Comparison of ENCODE assay signal across 12 mouse cellular contexts in the genomic region with DNA sequence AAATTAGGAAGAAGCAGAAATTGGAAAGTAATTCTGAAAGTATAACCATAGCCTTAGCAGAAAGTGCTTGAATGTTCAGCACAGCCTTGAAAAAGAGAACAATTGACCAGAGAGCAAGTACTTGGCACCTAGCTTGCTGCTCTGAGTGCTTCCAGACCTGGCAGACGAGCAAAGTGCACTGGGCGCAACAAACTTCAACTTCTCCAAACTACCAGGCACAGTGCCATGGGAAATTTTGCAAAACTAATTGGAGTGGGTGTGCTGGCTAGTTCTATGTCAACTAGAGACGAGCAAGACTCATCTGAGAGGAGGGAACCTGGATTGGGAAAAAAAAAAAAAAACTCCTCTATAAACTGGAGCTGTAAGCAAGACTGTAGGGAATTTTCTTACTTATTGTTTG.
A peak's percentile ranks its signal among the peaks of the same experiment; 100 is the strongest.
DNase-seq lines count a peak whose midpoint lies in the region; ATAC-seq and TF ChIP-seq lines count a peak whose summit lies in the region.
"Had no signal": no experiment of that assay in that cellular context is flagged by ENCODE, and none has a peak within 500 bp of the region (broad histone marks: within the 10 kb centered on the region; RNA-seq: fewer than 3 reads in every experiment).

No protein-coding gene starts in this region.

- WGBS in hindbrain, postnatal 0 days, result 52% methylated on average over 3 of the region's 3 CpGs
- WGBS in hindbrain, embryonic 14.5 days, result 78% methylated on average over 3 of the region's 3 CpGs

- no peak overlapping the region for H3K4me2 ChIP-seq in hindbrain, postnatal 0 days (ENCODE audit: low read depth, low read length)
- H3K4me2 ChIP-seq in hindbrain, embryonic 14.5 days (replicated peaks), result no peak overlapping the region
- H3K4me2 ChIP-seq: heart, embryonic 13.5 days; limb, embryonic 13.5 days had no signal

- H3K36me3 ChIP-seq in hindbrain, postnatal 0 days (ENCODE audit: insufficient read depth, low read length), result no peaks in the 10 kb centered on the region
- H3K36me3 ChIP-seq in hindbrain, embryonic 14.5 days (replicated peaks; ENCODE audit: control insufficient read depth, insufficient read depth), result no peaks in the 10 kb centered on the region
- H3K36me3 ChIP-seq: heart, embryonic 13.5 days; limb, embryonic 13.5 days had no signal

- TF ChIP-seq CTCF in hindbrain, postnatal 0 days (IDR thresholded peaks at IDR 0.05; ENCODE audit: low read depth), result no peak

- peak; percentile 5 for DNase-seq in adrenal gland, postnatal 14 days
- no peak for DNase-seq in adrenal gland, adult (ENCODE audit: inconsistent age in 2 of 2, low spot score in 1 of 2)
- DNase-seq in hindbrain, postnatal 0 days (ENCODE audit: low spot score), result peak; percentile 36
- no peak for DNase-seq in hindbrain, embryonic 14.5 days (ENCODE audit: low spot score)
- DNase-seq in retina, adult 2 months (ENCODE audit: low read depth, low spot score), result peak; percentile 3
- no peak for DNase-seq in retina, embryonic 14.5 days (ENCODE audit: low spot score)
- peak; percentile 2 for DNase-seq in right cerebral cortex, postnatal 4 days
- DNase-seq: thymus, postnatal 36 days had no signal

- no peaks in the 10 kb centered on the region for H3K4me1 ChIP-seq in hindbrain, postnatal 0 days (ENCODE audit: insufficient read depth, low read length)
- no peaks in the 10 kb centered on the region for H3K4me1 ChIP-seq in hindbrain, embryonic 14.5 days (replicated peaks; ENCODE audit: control insufficient read depth, insufficient read depth, low read length)
- H3K4me1 ChIP-seq: heart, embryonic 13.5 days; limb, embryonic 13.5 days had no signal

- H3K27ac ChIP-seq in hindbrain, postnatal 0 days, result no peak overlapping the region
- H3K27ac ChIP-seq in hindbrain, embryonic 14.5 days, result no peak overlapping the region
- H3K27ac ChIP-seq: heart, embryonic 13.5 days; limb, embryonic 13.5 days; macrophage had no signal

- ATAC-seq in hindbrain, postnatal 0 days, result no peak
- no peak for ATAC-seq in hindbrain, embryonic 14.5 days (ENCODE audit: low FRiP score)
- ATAC-seq in erythroblast, adult 5-6 weeks (replicated peaks; ENCODE audit: low FRiP score, poor library complexity, severe bottlenecking), result no peak

- H3K9me3 ChIP-seq in hindbrain, postnatal 0 days (ENCODE audit: low read length), result no peaks in the 10 kb centered on the region
- H3K9me3 ChIP-seq in hindbrain, embryonic 14.5 days (ENCODE audit: control insufficient read depth, low read length), result no peaks in the 10 kb centered on the region
- H3K9me3 ChIP-seq: heart, embryonic 13.5 days; limb, embryonic 13.5 days had no signal

- H3K4me3 ChIP-seq in hindbrain, postnatal 0 days (ENCODE audit: low read length), result no peak overlapping the region
- no peak overlapping the region for H3K4me3 ChIP-seq in hindbrain, embryonic 14.5 days (replicated peaks; ENCODE audit: low read length)
- H3K4me3 ChIP-seq: heart, embryonic 13.5 days; limb, embryonic 13.5 days had no signal

- no peaks in the 10 kb centered on the region for H3K27me3 ChIP-seq in hindbrain, postnatal 0 days (ENCODE audit: insufficient read depth, low read length)
- H3K27me3 ChIP-seq in hindbrain, embryonic 14.5 days (ENCODE audit: control insufficient read depth, insufficient read depth, low read length), result no peaks in the 10 kb centered on the region
- H3K27me3 ChIP-seq: heart, embryonic 13.5 days; limb, embryonic 13.5 days had no signal

- H3K9ac ChIP-seq in hindbrain, postnatal 0 days (replicated peaks; ENCODE audit: low read length), result no peak overlapping the region
- no peak overlapping the region for H3K9ac ChIP-seq in hindbrain, embryonic 14.5 days
- H3K9ac ChIP-seq: heart, embryonic 13.5 days; limb, embryonic 13.5 days had no signal

Comparison
In these comparisons a context has a peak if more than half of its experiments do, and no peak if none do; other contexts are left out.
1. DNase-seq: peak in adrenal gland, postnatal 14 days (single experiment), hindbrain, postnatal 0 days (single experiment), retina, adult 2 months (single experiment) and right cerebral cortex, postnatal 4 days (single experiment); none in adrenal gland, adult (0 of 2), hindbrain, embryonic 14.5 days (single experiment) and retina, embryonic 14.5 days (single experiment).